Mouse (Mus musculus): ENCODE measurements around the gene Glipr1. TPM values are rescaled to one million over a fixed set of nuclear protein-coding genes. Genes with fewer than 3 reads are reported as not detected.
"Not testable (repeated sequence)": the region's sequence is repeated elsewhere in the genome, so short reads cannot be mapped to it uniquely, and the experiment has no call there.

The Glipr1 gene
- polyA plus RNA-seq (2011; ENCODE audit: insufficient read length, low read depth, missing spikeins), result 28.6 and 54.2 TPM in 2 replicates

GRCm38 (mm10) chr10:112002544-112003215 lies at the start of gene Glipr1:
Glipr1 (minus strand) TSS chr10:112002631.
- H3K27ac ChIP-seq (ENCODE audit: insufficient read depth, low read length), result no peak within 1 kb of the TSS
- H3K4me1 ChIP-seq (ENCODE audit: control insufficient read depth, insufficient read depth, low read length), result no peaks in the 10 kb centered on the region; the same call in 1 of the 2 replicates
- TF ChIP-seq CTCF (IDR thresholded peaks at IDR 0.05; ENCODE audit: borderline replicate concordance, insufficient read depth, low read length), result no peak
- no peak for TF ChIP-seq POLR2A (IDR thresholded peaks at IDR 0.05; ENCODE audit: low read depth, low read length)
- no peak within 1 kb of the TSS for H3K4me3 ChIP-seq (ENCODE audit: insufficient read depth, low read length)

- H3K4me3 ChIP-seq (ENCODE audit: insufficient read depth, low read length); H3K4me1 ChIP-seq (ENCODE audit: control insufficient read depth, insufficient read depth, low read length); H3K27ac ChIP-seq (ENCODE audit: insufficient read depth, low read length): not testable (repeated sequence)
Observed at GRCm38 (mm10) chr10:112051956-112052355, 49.5 kb upstream of the Glipr1 start.

GRCm38 (mm10) chr10:112051220-112051619 lies 48.8 kb upstream of the Glipr1 start:
- H3K27ac ChIP-seq (ENCODE audit: insufficient read depth, low read length), result no peak overlapping the region
- TF ChIP-seq CTCF (IDR thresholded peaks at IDR 0.05; ENCODE audit: borderline replicate concordance, insufficient read depth, low read length), result no peak
- TF ChIP-seq POLR2A (IDR thresholded peaks at IDR 0.05; ENCODE audit: low read depth, low read length), result no peak
- no peaks in the 10 kb centered on the region for H3K4me1 ChIP-seq (ENCODE audit: control insufficient read depth, insufficient read depth, low read length)
- no peak overlapping the region for H3K4me3 ChIP-seq (ENCODE audit: insufficient read depth, low read length)

- not testable (repeated sequence) for H3K27ac ChIP-seq (ENCODE audit: insufficient read depth, low read length); H3K4me3 ChIP-seq (ENCODE audit: insufficient read depth, low read length); H3K4me1 ChIP-seq (ENCODE audit: control insufficient read depth, insufficient read depth, low read length)
Observed at GRCm38 (mm10) chr10:112044283-112044682, 41.9 kb upstream of the Glipr1 start.

- H3K4me1 ChIP-seq (ENCODE audit: control insufficient read depth, insufficient read depth, low read length); H3K4me3 ChIP-seq (ENCODE audit: insufficient read depth, low read length); H3K27ac ChIP-seq (ENCODE audit: insufficient read depth, low read length): not testable (repeated sequence)
Observed at GRCm38 (mm10) chr10:112043523-112043922, 41.1 kb upstream of the Glipr1 start.

- H3K27ac ChIP-seq (ENCODE audit: insufficient read depth, low read length); H3K4me1 ChIP-seq (ENCODE audit: control insufficient read depth, insufficient read depth, low read length); H3K4me3 ChIP-seq (ENCODE audit: insufficient read depth, low read length): not testable (repeated sequence)
Observed at GRCm38 (mm10) chr10:112028689-112029088, 26.3 kb upstream of the Glipr1 start.

- no peak overlapping the region for H3K27ac ChIP-seq (ENCODE audit: insufficient read depth, low read length)
- TF ChIP-seq POLR2A (IDR thresholded peaks at IDR 0.05; ENCODE audit: low read depth, low read length) (no peak), CTCF (IDR thresholded peaks at IDR 0.05; ENCODE audit: borderline replicate concordance, insufficient read depth, low read length) (no peak)
- no peak overlapping the region for H3K4me3 ChIP-seq (ENCODE audit: insufficient read depth, low read length)
- no peaks in the 10 kb centered on the region for H3K4me1 ChIP-seq (ENCODE audit: control insufficient read depth, insufficient read depth, low read length)
Observed at GRCm38 (mm10) chr10:112023585-112023984, 21.2 kb upstream of the Glipr1 start.

GRCm38 (mm10) chr10:112009511-112009910 lies 7.1 kb upstream of the Glipr1 start:
- not testable (repeated sequence) for H3K4me3 ChIP-seq (ENCODE audit: insufficient read depth, low read length); H3K4me1 ChIP-seq (ENCODE audit: control insufficient read depth, insufficient read depth, low read length); H3K27ac ChIP-seq (ENCODE audit: insufficient read depth, low read length)

GRCm38 (mm10) chr10:112001756-112002520 lies 493 bp downstream of the Glipr1 start:
- H3K27ac ChIP-seq (ENCODE audit: insufficient read depth, low read length), result no peak overlapping the region
- no peak overlapping the region for H3K4me3 ChIP-seq (ENCODE audit: insufficient read depth, low read length)
- no peaks in the 10 kb centered on the region; the same call in none of the 2 replicates for H3K4me1 ChIP-seq (ENCODE audit: control insufficient read depth, insufficient read depth, low read length)
- TF ChIP-seq POLR2A (IDR thresholded peaks at IDR 0.05; ENCODE audit: low read depth, low read length), result no peak
- no peak for TF ChIP-seq CTCF (IDR thresholded peaks at IDR 0.05; ENCODE audit: borderline replicate concordance, insufficient read depth, low read length)

GRCm38 (mm10) chr10:112001350-112001749 lies 1.1 kb downstream of the Glipr1 start:
- Histone ChIP-seq H3K27ac (ENCODE audit: insufficient read depth, low read length) (no peak overlapping the region), H3K4me1 (ENCODE audit: control insufficient read depth, insufficient read depth, low read length) (no peaks in the 10 kb centered on the region; the same call in none of the 2 replicates), H3K4me3 (ENCODE audit: insufficient read depth, low read length) (no peak overlapping the region)
- TF ChIP-seq CTCF (IDR thresholded peaks at IDR 0.05; ENCODE audit: borderline replicate concordance, insufficient read depth, low read length) (no peak), POLR2A (IDR thresholded peaks at IDR 0.05; ENCODE audit: low read depth, low read length) (no peak)

- H3K27ac ChIP-seq (ENCODE audit: insufficient read depth, low read length), result peak overlapping the region; percentile 78
- H3K4me3 ChIP-seq (ENCODE audit: insufficient read depth, low read length), result no peak overlapping the region
- H3K4me1 ChIP-seq (ENCODE audit: control insufficient read depth, insufficient read depth, low read length), result no peaks in the 10 kb centered on the region; the same call in none of the 2 replicates
- TF ChIP-seq CTCF (IDR thresholded peaks at IDR 0.05; ENCODE audit: borderline replicate concordance, insufficient read depth, low read length) (no peak), POLR2A (IDR thresholded peaks at IDR 0.05; ENCODE audit: low read depth, low read length) (no peak)
Observed at GRCm38 (mm10) chr10:112000568-112000967, 1.9 kb downstream of the Glipr1 start.
